Mouse (Mus musculus) ES-Bruce4 (cell line): ENCODE results near the gene Sestd1.

Experiments
- CTCF ChIP-seq: IDR thresholded peaks from one replicate; pipeline ENCODE4 v1.8.1; 2011; ENCODE audit warnings: low read depth, low read length
- EP300 ChIP-seq: IDR thresholded peaks from 2 replicates; pipeline ENCODE4 v1.6.1; 2011; ENCODE audit warnings: low read depth, low read length; ENCODE audit not compliant: insufficient read depth
- POLR2A ChIP-seq: IDR thresholded peaks from one replicate; pipeline ENCODE4 v1.8.1; 2011; ENCODE audit warnings: low read length; ENCODE audit not compliant: insufficient read depth

GRCm38 (mm10) chr2:77280512-77281409, at the start of gene Sestd1:
- no peak for TF ChIP-seq CTCF
- no peak for TF ChIP-seq POLR2A
- TF ChIP-seq EP300 = no peak
